Mouse (Mus musculus): ENCODE data around the gene Cggbp1. TPM values are rescaled to one million over a fixed set of nuclear protein-coding genes. Genes with fewer than 3 reads are reported as not detected.
"Not testable (repeated sequence)": the region's sequence is repeated elsewhere in the genome, so short reads cannot be mapped to it uniquely, and the experiment has no call there.

Gene Cggbp1
- polyA plus RNA-seq, 1 experiment from 2014 or later, result 36.2 TPM

- no peak for ATAC-seq (ENCODE audit: low FRiP score, low TSS enrichment)
- under 1% methylated on average over 16 of the region's 16 CpGs for WGBS
- DNase-seq (ENCODE audit: low spot score), result peak; percentile 49
- peak overlapping the region; percentile 95 for H3K4me3 ChIP-seq (ENCODE audit: low read depth, low read length)
- peak overlapping the region; percentile 94 for H3K9ac ChIP-seq (ENCODE audit: low read length)
- H3K9me3 ChIP-seq (ENCODE audit: control insufficient read depth, low read length), result no peaks in the 10 kb centered on the region
- no peak for TF ChIP-seq CTCF (IDR thresholded peaks at IDR 0.05; ENCODE audit: low read depth)
- TF ChIP-seq EP300 (optimal IDR thresholded peaks at IDR 0.05), result no peak
- no peaks in the 10 kb centered on the region; the same call in 1 of the 2 replicates for H3K4me1 ChIP-seq (replicated peaks; ENCODE audit: control insufficient read depth, insufficient read depth)
- no peaks in the 10 kb centered on the region for H3K27me3 ChIP-seq (ENCODE audit: control insufficient read depth, insufficient read depth, low read length)
- H3K36me3 ChIP-seq (ENCODE audit: control insufficient read depth, insufficient read depth, low read length), result peaks cover under 1% of the 10 kb centered on the region
- peak overlapping the region; percentile 95 for H3K27ac ChIP-seq (replicated peaks)
- H3K4me2 ChIP-seq (replicated peaks; ENCODE audit: low read depth), result peak overlapping the region; percentile 95
These were observed 1.3 kb upstream of the Cggbp1 start for GRCm38 (mm10) chr16:64850287-64851084.

DNA sequence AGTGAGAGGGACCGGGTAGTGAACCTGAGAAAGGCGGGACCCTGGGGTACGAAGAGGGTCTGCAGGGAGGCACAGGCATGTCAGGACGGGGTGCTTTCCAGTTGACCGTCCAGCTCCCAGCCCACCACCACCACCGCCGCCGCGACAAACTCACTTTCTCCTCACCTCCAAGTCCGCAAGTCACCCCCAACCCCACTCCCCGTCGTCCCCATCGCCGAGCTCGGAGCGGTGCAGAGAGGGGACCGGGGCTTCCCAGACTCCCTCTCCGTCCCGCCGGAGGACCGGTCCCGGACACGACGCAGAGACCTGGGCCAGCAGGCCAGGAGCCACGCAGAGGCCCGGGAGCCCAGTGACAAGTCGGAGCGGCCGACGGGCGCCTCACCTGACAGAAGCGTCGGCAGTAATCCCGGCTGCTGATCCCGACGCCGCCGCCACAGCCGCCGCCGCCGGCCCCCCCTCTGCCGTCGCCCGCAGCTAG is 672 bp upstream of the Cggbp1 start:
- H3K4me2 ChIP-seq (replicated peaks; ENCODE audit: low read depth), result peak overlapping the region; percentile 95
- under 1% methylated on average over 41 of the region's 45 CpGs for whole genome bisulfite sequencing
- no peak for DNase-seq (ENCODE audit: low spot score)
- peak overlapping the region; percentile 95 for H3K4me3 ChIP-seq (ENCODE audit: low read depth, low read length)
- peaks cover 5% of the 10 kb centered on the region for H3K36me3 ChIP-seq (ENCODE audit: control insufficient read depth, insufficient read depth, low read length)
- no peaks in the 10 kb centered on the region for H3K27me3 ChIP-seq (ENCODE audit: control insufficient read depth, insufficient read depth, low read length)
- ATAC-seq (ENCODE audit: low FRiP score, low TSS enrichment), result peak; percentile 37; the same call in 1 of the 2 replicates
- H3K27ac ChIP-seq (replicated peaks), result peak overlapping the region; percentile 95
- H3K4me1 ChIP-seq (replicated peaks; ENCODE audit: control insufficient read depth, insufficient read depth), result no peaks in the 10 kb centered on the region; the same call in 1 of the 2 replicates
- no peaks in the 10 kb centered on the region for H3K9me3 ChIP-seq (ENCODE audit: control insufficient read depth, low read length)
- no peak for TF ChIP-seq CTCF (IDR thresholded peaks at IDR 0.05; ENCODE audit: low read depth)
- no peak for TF ChIP-seq EP300 (optimal IDR thresholded peaks at IDR 0.05)
- peak overlapping the region; percentile 94 for H3K9ac ChIP-seq (ENCODE audit: low read length)

DNA sequence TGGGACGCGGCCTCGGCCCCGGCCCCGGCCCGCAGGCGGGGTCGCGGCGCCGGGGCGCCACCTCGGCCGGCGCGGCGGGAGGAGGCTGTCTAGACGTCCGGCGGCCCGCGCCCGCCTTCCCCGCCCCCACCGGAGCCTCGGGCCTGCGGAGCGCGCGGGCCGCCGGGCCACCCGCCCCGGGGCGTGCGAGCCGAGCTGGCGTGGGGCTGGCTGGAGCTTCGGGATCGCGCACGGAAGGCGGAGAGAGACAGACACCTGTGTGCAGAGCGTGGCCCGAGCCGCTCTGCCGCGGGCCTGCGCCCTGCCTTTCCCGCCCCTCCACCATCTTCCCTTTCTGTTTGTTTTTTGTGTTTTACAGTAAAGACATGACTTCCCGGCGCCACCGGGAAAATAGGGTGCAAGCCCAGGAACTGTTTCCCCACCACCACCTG is 660 bp downstream of the Cggbp1 start:
- peak overlapping the region; percentile 69 for H3K4me2 ChIP-seq (replicated peaks; ENCODE audit: low read depth)
- H3K4me3 ChIP-seq (ENCODE audit: low read depth, low read length), result peak overlapping the region; percentile 95
- DNase-seq (ENCODE audit: low spot score), result peak; percentile 64
- H3K27me3 ChIP-seq (ENCODE audit: control insufficient read depth, insufficient read depth, low read length), result no peaks in the 10 kb centered on the region
- TF ChIP-seq CTCF (IDR thresholded peaks at IDR 0.05; ENCODE audit: low read depth) (no peak), EP300 (optimal IDR thresholded peaks at IDR 0.05) (no peak)
- H3K9me3 ChIP-seq (ENCODE audit: control insufficient read depth, low read length), result no peaks in the 10 kb centered on the region
- ATAC-seq (ENCODE audit: low FRiP score, low TSS enrichment), result peak; percentile 28
- peak overlapping the region; percentile 94 for H3K9ac ChIP-seq (ENCODE audit: low read length)
- 1% methylated on average over 34 of the region's 53 CpGs for WGBS
- peak overlapping the region; percentile 97 for H3K27ac ChIP-seq (replicated peaks)
- peaks cover 6% of the 10 kb centered on the region for H3K36me3 ChIP-seq (ENCODE audit: control insufficient read depth, insufficient read depth, low read length)
- H3K4me1 ChIP-seq (replicated peaks; ENCODE audit: control insufficient read depth, insufficient read depth), result no peaks in the 10 kb centered on the region; the same call in 1 of the 2 replicates

- DNase-seq (ENCODE audit: low spot score), result no peak
- WGBS, result 2% methylated on average over 14 of the region's 14 CpGs
- Histone ChIP-seq H3K9ac (ENCODE audit: low read length) (peak overlapping the region; percentile 94), H3K9me3 (ENCODE audit: control insufficient read depth, low read length) (no peaks in the 10 kb centered on the region), H3K4me1 (replicated peaks; ENCODE audit: control insufficient read depth, insufficient read depth) (no peaks in the 10 kb centered on the region; the same call in 1 of the 2 replicates), H3K36me3 (ENCODE audit: control insufficient read depth, insufficient read depth, low read length) (peaks cover 6% of the 10 kb centered on the region), H3K4me2 (replicated peaks; ENCODE audit: low read depth) (peak overlapping the region; percentile 69), H3K4me3 (ENCODE audit: low read depth, low read length) (peak overlapping the region; percentile 95), H3K27me3 (ENCODE audit: control insufficient read depth, insufficient read depth, low read length) (no peaks in the 10 kb centered on the region), H3K27ac (replicated peaks) (peak overlapping the region; percentile 97)
- TF ChIP-seq CTCF (IDR thresholded peaks at IDR 0.05; ENCODE audit: low read depth) (no peak), EP300 (optimal IDR thresholded peaks at IDR 0.05) (no peak)
- no peak for ATAC-seq (ENCODE audit: low FRiP score, low TSS enrichment)
These were observed 1.1 kb downstream of the Cggbp1 start for GRCm38 (mm10) chr16:64852891-64853290.

- Histone ChIP-seq H3K4me1 (replicated peaks; ENCODE audit: control insufficient read depth, insufficient read depth) (no peaks in the 10 kb centered on the region; the same call in 1 of the 2 replicates), H3K9ac (ENCODE audit: low read length) (no peak overlapping the region), H3K4me2 (replicated peaks; ENCODE audit: low read depth) (no peak overlapping the region), H3K9me3 (ENCODE audit: control insufficient read depth, low read length) (no peaks in the 10 kb centered on the region), H3K27me3 (ENCODE audit: control insufficient read depth, insufficient read depth, low read length) (no peaks in the 10 kb centered on the region), H3K27ac (replicated peaks) (no peak overlapping the region), H3K4me3 (ENCODE audit: low read depth, low read length) (no peak overlapping the region), H3K36me3 (ENCODE audit: control insufficient read depth, insufficient read depth, low read length) (peaks cover 6% of the 10 kb centered on the region)
- ATAC-seq (ENCODE audit: low FRiP score, low TSS enrichment), result no peak
- 81% methylated on average over 3 of the region's 3 CpGs for WGBS
- no peak for TF ChIP-seq CTCF (IDR thresholded peaks at IDR 0.05; ENCODE audit: low read depth)
- no peak for DNase-seq (ENCODE audit: low spot score)
These were observed 5.2 kb downstream of the Cggbp1 start for GRCm38 (mm10) chr16:64856946-64857345.

GRCm38 (mm10) chr16:64865841-64866240 is 14.0 kb downstream of the Cggbp1 start:
- not testable (repeated sequence) for ATAC-seq (ENCODE audit: low FRiP score, low TSS enrichment)
- 86% methylated on average over 8 of the region's 8 CpGs for WGBS

More at GRCm38 (mm10) chr16:64865841-64866240, 14.0 kb downstream of the Cggbp1 start:
- H3K27ac ChIP-seq (replicated peaks); H3K4me1 ChIP-seq (replicated peaks; ENCODE audit: control insufficient read depth, insufficient read depth); H3K4me3 ChIP-seq (ENCODE audit: low read depth, low read length); DNase-seq (ENCODE audit: low spot score); H3K9ac ChIP-seq (ENCODE audit: low read length); H3K27me3 ChIP-seq (ENCODE audit: control insufficient read depth, insufficient read depth, low read length); H3K9me3 ChIP-seq (ENCODE audit: control insufficient read depth, low read length); H3K4me2 ChIP-seq (replicated peaks; ENCODE audit: low read depth); H3K36me3 ChIP-seq (ENCODE audit: control insufficient read depth, insufficient read depth, low read length): not testable (repeated sequence)

Measured in stomach, postnatal 0 days (tissue).